Mouse (Mus musculus) embryonic facial prominence, embryonic 10.5 days (tissue): ENCODE measurements at regions not wholly inside any gene's neighbourhood (a gene's known extent, or its start where the extent isn't known, plus 50 kb on each side); places are given as distances from the start of the nearest gene placed in this dataset.

ENCODE experiments used
- DNase-seq: peaks from one replicate; pipeline ENCODE4 v3.0.0-alpha.2; 2017; ENCODE audit warnings: low spot score
- H3K27ac ChIP-seq: fragments of 300-500 bp; sonication (generic); replicated peaks from 2 replicates; pipeline ENCODE4 v1.5.1; 2016; ENCODE audit warnings: mild to moderate bottlenecking
- H3K27me3 ChIP-seq: fragments of 300-500 bp; sonication (generic); replicated peaks from 2 replicates; pipeline ENCODE4 v1.6.1; 2016; ENCODE audit warnings: low read depth, mild to moderate bottlenecking; ENCODE audit not compliant: poor library complexity, severe bottlenecking
- H3K36me3 ChIP-seq: fragments of 300-500 bp; sonication (generic); replicated peaks from 2 replicates; pipeline ENCODE4 v1.6.1; 2016; ENCODE audit warnings: mild to moderate bottlenecking, moderate library complexity
- H3K4me1 ChIP-seq: fragments of 300-500 bp; sonication (generic); 2 replicates; pipeline ENCODE4 v1.6.1; 2016
- H3K4me3 ChIP-seq: fragments of 300-500 bp; sonication (generic); 2 replicates; pipeline ENCODE4 v1.5.1; 2016; ENCODE audit warnings: mild to moderate bottlenecking, moderate library complexity
- H3K9me3 ChIP-seq: fragments of 300-500 bp; sonication (generic); 2 replicates; pipeline ENCODE4 v1.6.1; 2016; ENCODE audit warnings: mild to moderate bottlenecking
- WGBS: fragments of 180-500 bp; shearing (Covaris S2); methylation state at CpG from one replicate; pipeline ENCODE4 v1.1.7; 2016; 5-methylcytosine and 5-hydroxymethylcytosine counted together

DNA sequence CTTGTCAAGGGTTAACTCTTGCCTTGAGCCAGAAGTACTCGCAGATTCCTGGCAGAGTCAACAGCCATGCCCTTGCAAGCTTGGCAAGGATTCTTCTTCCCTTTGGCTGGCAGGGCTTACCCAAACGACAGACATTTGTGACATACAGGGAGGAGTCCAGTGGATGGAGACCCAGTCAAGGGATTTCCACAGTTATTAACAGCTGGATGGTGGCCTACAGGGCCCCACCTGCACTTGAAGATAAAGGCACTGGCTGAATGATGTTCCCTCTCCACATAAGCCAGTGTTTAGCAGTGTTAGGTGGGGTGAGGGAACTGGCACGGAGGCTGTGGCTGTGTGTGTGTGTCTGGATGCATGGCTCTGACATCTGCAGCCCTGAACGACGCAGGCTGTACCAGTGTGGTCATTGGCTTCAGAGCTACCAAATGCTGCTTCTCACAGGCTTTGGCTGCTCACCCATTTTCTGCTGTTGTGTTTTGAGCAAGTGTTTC lies 183.9 kb upstream of the Klf4 start:
- no peak overlapping the region for H3K27ac ChIP-seq
- WGBS, result 82% methylated on average over 5 of the region's 5 CpGs
- H3K4me1 ChIP-seq, result peaks cover 6% of the 10 kb centered on the region
- no peaks in the 10 kb centered on the region for H3K9me3 ChIP-seq
- DNase-seq, result no peak
- no peak overlapping the region for H3K4me3 ChIP-seq
- H3K27me3 ChIP-seq, result no peaks in the 10 kb centered on the region
- no peaks in the 10 kb centered on the region for H3K36me3 ChIP-seq

GRCm38 (mm10) chr4:55711500-55712341 lies 179.5 kb upstream of the Klf4 start:
- Histone ChIP-seq H3K36me3 (no peaks in the 10 kb centered on the region), H3K27me3 (no peaks in the 10 kb centered on the region), H3K9me3 (no peaks in the 10 kb centered on the region), H3K4me3 (no peak overlapping the region), H3K27ac (no peak overlapping the region), H3K4me1 (peaks cover 6% of the 10 kb centered on the region)
- DNase-seq, result no peak
- 75% methylated on average over 13 of the region's 13 CpGs for WGBS

DNA sequence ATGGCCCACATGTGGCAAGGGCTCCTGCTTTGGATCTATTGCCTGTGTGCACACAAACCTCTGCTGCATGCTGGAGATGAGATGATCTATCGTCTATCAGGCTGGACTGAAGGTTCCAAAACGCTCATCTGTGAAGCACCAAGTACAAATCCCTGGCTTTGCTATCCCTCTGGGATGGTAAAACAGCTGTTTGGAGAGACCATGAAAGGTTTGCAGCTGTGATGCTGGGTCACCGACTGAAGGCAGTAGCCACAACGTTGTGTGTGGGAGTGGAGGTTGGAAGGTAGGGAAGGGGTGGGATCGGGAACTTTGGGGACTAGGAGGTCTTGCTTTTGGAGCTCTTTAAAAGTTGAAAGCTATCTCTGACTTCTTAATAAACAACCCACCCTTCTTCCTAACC lies 178.2 kb upstream of the Klf4 start:
- no peak for DNase-seq
- no peaks in the 10 kb centered on the region for H3K27me3 ChIP-seq
- H3K4me3 ChIP-seq, result no peak overlapping the region
- H3K27ac ChIP-seq, result no peak overlapping the region
- H3K36me3 ChIP-seq, result no peaks in the 10 kb centered on the region
- 92% methylated on average over 5 of the region's 5 CpGs for WGBS
- H3K4me1 ChIP-seq, result peaks cover 6% of the 10 kb centered on the region
- no peaks in the 10 kb centered on the region for H3K9me3 ChIP-seq

DNA sequence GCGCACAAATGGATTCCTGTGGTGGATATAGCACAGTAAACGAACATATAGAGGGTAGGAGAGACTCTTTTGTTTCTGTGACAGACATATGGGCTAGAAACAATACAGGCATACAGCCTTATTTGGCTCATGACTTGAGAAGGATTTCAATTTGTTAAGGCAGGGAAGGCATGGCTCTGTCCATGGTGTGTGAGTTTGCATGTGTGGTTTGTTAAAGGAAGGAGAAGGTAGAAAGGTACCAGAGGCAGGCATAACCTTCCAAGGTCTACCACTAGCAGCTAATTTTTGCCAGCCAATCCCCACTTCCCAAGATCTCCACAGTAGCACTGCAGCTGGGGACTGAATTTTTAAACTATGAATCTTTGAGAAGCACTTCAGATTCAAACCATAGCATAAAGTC lies 176.5 kb upstream of the Klf4 start:
- no peaks in the 10 kb centered on the region for H3K9me3 ChIP-seq
- DNase-seq, result no peak
- H3K4me3 ChIP-seq, result no peak overlapping the region
- H3K36me3 ChIP-seq, result no peaks in the 10 kb centered on the region
- no peaks in the 10 kb centered on the region for H3K27me3 ChIP-seq
- 81% methylated on average over 2 of the region's 2 CpGs for WGBS
- peaks cover 6% of the 10 kb centered on the region for H3K4me1 ChIP-seq
- H3K27ac ChIP-seq, result no peak overlapping the region

DNA sequence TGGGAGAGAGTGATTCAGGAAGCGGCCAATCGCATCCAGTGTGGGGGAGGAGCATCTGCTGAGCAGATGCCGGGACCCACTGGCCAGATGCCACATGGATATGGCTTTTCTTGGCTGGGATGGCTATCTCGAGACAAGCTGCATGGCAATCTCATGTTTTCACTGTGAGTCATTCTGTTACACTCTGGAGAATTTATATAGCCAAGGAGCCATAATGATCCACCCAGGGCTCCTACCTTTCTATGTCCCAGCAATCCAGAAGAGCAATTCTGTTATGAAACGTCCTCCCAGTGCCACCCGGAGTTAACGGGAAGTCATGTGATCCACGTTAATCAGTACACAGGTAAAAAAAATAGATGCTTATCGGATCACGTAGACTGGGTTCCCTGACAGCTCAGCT lies 175.7 kb upstream of the Klf4 start:
- DNase-seq, result no peak
- Histone ChIP-seq H3K4me3 (no peak overlapping the region), H3K36me3 (no peaks in the 10 kb centered on the region), H3K27me3 (no peaks in the 10 kb centered on the region), H3K4me1 (peaks cover 6% of the 10 kb centered on the region), H3K27ac (no peak overlapping the region), H3K9me3 (no peaks in the 10 kb centered on the region)
- WGBS, result 87% methylated on average over 10 of the region's 10 CpGs

GRCm38 (mm10) chr4:55704921-55705320 lies 172.7 kb upstream of the Klf4 start:
- 79% methylated on average over 4 of the region's 4 CpGs for whole genome bisulfite sequencing
- H3K9me3 ChIP-seq, result no peaks in the 10 kb centered on the region
- no peak overlapping the region for H3K27ac ChIP-seq

GRCm38 (mm10) chr4:55703346-55703916 lies 171.2 kb upstream of the Klf4 start:
- H3K36me3 ChIP-seq, result no peaks in the 10 kb centered on the region
- no peak overlapping the region for H3K4me3 ChIP-seq
- no peak overlapping the region for H3K27ac ChIP-seq
- 0 out of 2 replicates have a peak, but pooled peaks cover 3% of the 10 kb centered on the region for H3K4me1 ChIP-seq
- H3K9me3 ChIP-seq, result no peaks in the 10 kb centered on the region
- WGBS, result 74% methylated on average over 2 of the region's 2 CpGs
- H3K27me3 ChIP-seq, result no peaks in the 10 kb centered on the region
- no peak for DNase-seq

More at GRCm38 (mm10) chr4:55704921-55705320, 172.7 kb upstream of the Klf4 start:
- no peaks in the 10 kb centered on the region for H3K27me3 ChIP-seq
- DNase-seq, result no peak
- 0 out of 2 replicates have a peak, but pooled peaks cover 1% of the 10 kb centered on the region for H3K4me1 ChIP-seq
- H3K4me3 ChIP-seq, result no peak overlapping the region
- H3K36me3 ChIP-seq, result no peaks in the 10 kb centered on the region

DNA sequence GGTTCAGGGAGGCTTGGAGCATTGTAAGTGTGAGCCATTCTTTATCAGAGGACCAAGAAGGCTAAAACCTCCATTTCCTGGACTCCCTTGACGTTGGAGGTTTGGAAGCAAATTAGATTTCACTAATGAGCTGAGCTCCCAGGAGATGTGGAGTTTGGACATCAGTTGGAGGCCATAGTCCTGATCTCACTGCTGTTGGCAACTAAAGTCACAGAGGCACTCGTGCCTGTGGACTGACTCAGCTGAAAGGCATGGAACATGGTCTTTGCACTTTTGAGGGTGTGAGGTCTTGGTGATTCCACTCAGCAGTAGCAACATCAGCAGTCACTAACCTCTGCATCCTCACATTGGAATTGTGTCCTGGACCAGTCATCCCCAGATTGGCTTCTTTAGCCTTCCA lies 169.1 kb upstream of the Klf4 start:
- Histone ChIP-seq H3K9me3 (no peaks in the 10 kb centered on the region), H3K27me3 (no peaks in the 10 kb centered on the region), H3K4me3 (no peak overlapping the region), H3K4me1 (peaks cover 8% of the 10 kb centered on the region; the same call in 1 of the 2 replicates), H3K36me3 (no peaks in the 10 kb centered on the region), H3K27ac (no peak overlapping the region)
- no peak for DNase-seq
- 79% methylated on average over 2 of the region's 2 CpGs for WGBS

DNA sequence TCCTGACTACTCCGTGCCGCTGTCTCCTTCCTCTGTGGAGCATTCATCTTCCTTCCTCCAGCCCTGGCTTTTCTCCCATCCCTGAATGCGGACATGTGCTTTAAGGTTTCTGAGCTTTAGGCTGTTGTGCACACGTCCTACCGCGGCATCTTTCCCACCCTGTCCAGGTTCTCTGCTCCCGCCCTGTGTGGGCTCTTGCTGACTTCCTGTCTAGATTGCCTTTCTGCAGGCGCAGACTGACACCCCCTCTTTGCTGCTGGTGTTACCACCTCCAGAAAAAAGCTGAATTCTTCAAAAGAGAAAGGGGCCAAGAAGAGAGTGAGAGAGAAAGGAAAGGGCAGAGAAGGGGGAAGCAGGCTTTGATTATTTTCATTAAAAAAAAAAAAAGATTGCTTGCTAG lies 167.7 kb upstream of the Klf4 start:
- H3K9me3 ChIP-seq, result no peaks in the 10 kb centered on the region
- DNase-seq, result no peak
- no peaks in the 10 kb centered on the region for H3K36me3 ChIP-seq
- peaks cover 10% of the 10 kb centered on the region; the same call in 1 of the 2 replicates for H3K4me1 ChIP-seq
- WGBS, result 74% methylated on average over 8 of the region's 8 CpGs
- no peak overlapping the region for H3K27ac ChIP-seq
- H3K27me3 ChIP-seq, result no peaks in the 10 kb centered on the region
- H3K4me3 ChIP-seq, result no peak overlapping the region

GRCm38 (mm10) chr4:55699161-55699560 lies 166.9 kb upstream of the Klf4 start:
- Histone ChIP-seq H3K4me1 (peaks cover 10% of the 10 kb centered on the region; the same call in 1 of the 2 replicates), H3K27me3 (no peaks in the 10 kb centered on the region), H3K36me3 (no peaks in the 10 kb centered on the region), H3K9me3 (no peaks in the 10 kb centered on the region), H3K27ac (no peak overlapping the region), H3K4me3 (no peak overlapping the region)
- no peak for DNase-seq
- 85% methylated on average over 5 of the region's 5 CpGs for WGBS

DNA sequence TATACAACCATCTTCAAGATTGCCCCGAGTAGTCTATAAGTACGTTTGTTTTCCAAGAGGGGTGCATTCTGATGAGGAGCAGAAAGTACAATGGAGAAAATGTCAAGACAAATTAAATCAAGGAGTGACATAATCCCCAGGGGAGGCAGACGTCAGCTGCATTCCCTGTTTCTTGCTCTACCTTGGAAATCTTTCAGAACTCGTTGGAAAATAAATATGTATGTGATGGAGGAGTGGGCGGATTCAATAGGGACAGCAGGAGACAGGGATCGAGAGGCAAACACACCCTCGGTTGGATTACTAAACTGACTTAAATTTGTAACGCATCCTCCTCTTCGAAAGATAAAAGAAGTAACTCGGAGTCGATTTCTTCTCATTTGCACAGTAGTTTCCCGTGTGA lies 164.8 kb upstream of the Klf4 start:
- Histone ChIP-seq H3K27me3 (no peaks in the 10 kb centered on the region), H3K9me3 (no peaks in the 10 kb centered on the region), H3K27ac (no peak overlapping the region), H3K36me3 (no peaks in the 10 kb centered on the region), H3K4me1 (peaks cover 10% of the 10 kb centered on the region; the same call in 1 of the 2 replicates), H3K4me3 (no peak overlapping the region)
- 69% methylated on average over 12 of the region's 12 CpGs for WGBS
- DNase-seq, result no peak

GRCm38 (mm10) chr4:55696428-55696827 lies 164.2 kb upstream of the Klf4 start:
- DNase-seq, result no peak
- Histone ChIP-seq H3K9me3 (no peaks in the 10 kb centered on the region), H3K27me3 (no peaks in the 10 kb centered on the region), H3K4me3 (no peak overlapping the region), H3K27ac (no peak overlapping the region), H3K36me3 (no peaks in the 10 kb centered on the region), H3K4me1 (peaks cover 10% of the 10 kb centered on the region; the same call in 1 of the 2 replicates)
- WGBS, result 42% methylated on average over 1 of the region's 1 CpGs

- WGBS, result 94% methylated on average over 1 of the region's 1 CpGs
- Histone ChIP-seq H3K36me3 (no peaks in the 10 kb centered on the region), H3K4me1 (peaks cover 10% of the 10 kb centered on the region; the same call in 1 of the 2 replicates), H3K27ac (no peak overlapping the region), H3K4me3 (no peak overlapping the region), H3K9me3 (no peaks in the 10 kb centered on the region), H3K27me3 (no peaks in the 10 kb centered on the region)
- no peak for DNase-seq
Observed at GRCm38 (mm10) chr4:55695246-55695645, 163.0 kb upstream of the Klf4 start.
